Mouse (Mus musculus): ENCODE results near the gene Cfap99. TPM values are rescaled to one million over a fixed set of nuclear protein-coding genes. Genes with fewer than 3 reads are reported as not detected.

Cfap99 gene
- polyA plus RNA-seq, 1 experiment from 2014 or later, result 0.16 TPM

GRCm38 (mm10) chr5:34252967-34253519, 35.4 kb upstream of the Cfap99 start:
- no peak overlapping the region for H3K4me3 ChIP-seq (ENCODE audit: low read depth, low read length)
- no peak overlapping the region for H3K9ac ChIP-seq (ENCODE audit: low read depth, low read length)
- no peak overlapping the region for H3K4me2 ChIP-seq (ENCODE audit: low read length)
- H3K36me3 ChIP-seq (ENCODE audit: control insufficient read depth, insufficient read depth, low read length), result no peaks in the 10 kb centered on the region
- no peaks in the 10 kb centered on the region for H3K27me3 ChIP-seq (ENCODE audit: control insufficient read depth, insufficient read depth, low read depth, low read length)
- ATAC-seq, result no peak
- 55% methylated on average over 4 of the region's 4 CpGs for WGBS
- H3K27ac ChIP-seq (ENCODE audit: low read length), result peak overlapping the region; percentile 34; the same call in 1 of the 2 replicates
- peaks cover 22% of the 10 kb centered on the region for H3K4me1 ChIP-seq (ENCODE audit: control insufficient read depth, insufficient read depth, low read length)
- H3K9me3 ChIP-seq (replicated peaks; ENCODE audit: control insufficient read depth, low read length, poor library complexity, severe bottlenecking), result no peaks in the 10 kb centered on the region

- Histone ChIP-seq H3K4me2 (ENCODE audit: low read length) (no peak overlapping the region), H3K9me3 (replicated peaks; ENCODE audit: control insufficient read depth, low read length, poor library complexity, severe bottlenecking) (no peaks in the 10 kb centered on the region), H3K27me3 (ENCODE audit: control insufficient read depth, insufficient read depth, low read depth, low read length) (no peaks in the 10 kb centered on the region), H3K4me3 (ENCODE audit: low read depth, low read length) (no peak overlapping the region), H3K27ac (ENCODE audit: low read length) (no peak overlapping the region), H3K9ac (ENCODE audit: low read depth, low read length) (no peak overlapping the region), H3K4me1 (ENCODE audit: control insufficient read depth, insufficient read depth, low read length) (peaks cover 22% of the 10 kb centered on the region), H3K36me3 (ENCODE audit: control insufficient read depth, insufficient read depth, low read length) (no peaks in the 10 kb centered on the region)
- ATAC-seq, result no peak
- 79% methylated on average over 8 of the region's 8 CpGs for WGBS
Observed at GRCm38 (mm10) chr5:34254309-34254708, 34.1 kb upstream of the Cfap99 start.

- no peak overlapping the region for H3K4me2 ChIP-seq (ENCODE audit: low read length)
- H3K9ac ChIP-seq (ENCODE audit: low read depth, low read length), result no peak overlapping the region
- H3K36me3 ChIP-seq (ENCODE audit: control insufficient read depth, insufficient read depth, low read length), result no peaks in the 10 kb centered on the region
- no peaks in the 10 kb centered on the region for H3K27me3 ChIP-seq (ENCODE audit: control insufficient read depth, insufficient read depth, low read depth, low read length)
- H3K27ac ChIP-seq (ENCODE audit: low read length), result no peak overlapping the region
- peaks cover 19% of the 10 kb centered on the region for H3K4me1 ChIP-seq (ENCODE audit: control insufficient read depth, insufficient read depth, low read length)
- no peak overlapping the region for H3K4me3 ChIP-seq (ENCODE audit: low read depth, low read length)
- ATAC-seq, result no peak
- H3K9me3 ChIP-seq (replicated peaks; ENCODE audit: control insufficient read depth, low read length, poor library complexity, severe bottlenecking), result no peaks in the 10 kb centered on the region
- WGBS, result 88% methylated on average over 3 of the region's 3 CpGs
Observed at GRCm38 (mm10) chr5:34255189-34255588, 33.2 kb upstream of the Cfap99 start.

GRCm38 (mm10) chr5:34259172-34259816, 29.1 kb upstream of the Cfap99 start:
- 60% methylated on average over 3 of the region's 3 CpGs for WGBS
- Histone ChIP-seq H3K36me3 (ENCODE audit: control insufficient read depth, insufficient read depth, low read length) (no peaks in the 10 kb centered on the region), H3K9me3 (replicated peaks; ENCODE audit: control insufficient read depth, low read length, poor library complexity, severe bottlenecking) (no peaks in the 10 kb centered on the region), H3K4me1 (ENCODE audit: control insufficient read depth, insufficient read depth, low read length) (no peaks in the 10 kb centered on the region), H3K27me3 (ENCODE audit: control insufficient read depth, insufficient read depth, low read depth, low read length) (no peaks in the 10 kb centered on the region), H3K4me2 (ENCODE audit: low read length) (no peak overlapping the region), H3K4me3 (ENCODE audit: low read depth, low read length) (no peak overlapping the region), H3K9ac (ENCODE audit: low read depth, low read length) (no peak overlapping the region), H3K27ac (ENCODE audit: low read length) (no peak overlapping the region)
- no peak for ATAC-seq

- H3K4me2 ChIP-seq (ENCODE audit: low read length), result no peak overlapping the region
- H3K27ac ChIP-seq (ENCODE audit: low read length), result no peak overlapping the region
- H3K4me3 ChIP-seq (ENCODE audit: low read depth, low read length), result no peak overlapping the region
- H3K4me1 ChIP-seq (ENCODE audit: control insufficient read depth, insufficient read depth, low read length), result no peaks in the 10 kb centered on the region
- no peaks in the 10 kb centered on the region for H3K36me3 ChIP-seq (ENCODE audit: control insufficient read depth, insufficient read depth, low read length)
- 80% methylated on average over 4 of the region's 4 CpGs for WGBS
- no peaks in the 10 kb centered on the region for H3K27me3 ChIP-seq (ENCODE audit: control insufficient read depth, insufficient read depth, low read depth, low read length)
- no peak overlapping the region for H3K9ac ChIP-seq (ENCODE audit: low read depth, low read length)
- no peaks in the 10 kb centered on the region for H3K9me3 ChIP-seq (replicated peaks; ENCODE audit: control insufficient read depth, low read length, poor library complexity, severe bottlenecking)
- no peak for ATAC-seq
Observed at GRCm38 (mm10) chr5:34266065-34266464, 22.3 kb upstream of the Cfap99 start.

GRCm38 (mm10) chr5:34269197-34269920, 19.0 kb upstream of the Cfap99 start:
- Histone ChIP-seq H3K4me2 (ENCODE audit: low read length) (no peak overlapping the region), H3K27me3 (ENCODE audit: control insufficient read depth, insufficient read depth, low read depth, low read length) (no peaks in the 10 kb centered on the region), H3K4me3 (ENCODE audit: low read depth, low read length) (no peak overlapping the region), H3K9ac (ENCODE audit: low read depth, low read length) (no peak overlapping the region), H3K27ac (ENCODE audit: low read length) (no peak overlapping the region), H3K9me3 (replicated peaks; ENCODE audit: control insufficient read depth, low read length, poor library complexity, severe bottlenecking) (no peaks in the 10 kb centered on the region), H3K4me1 (ENCODE audit: control insufficient read depth, insufficient read depth, low read length) (no peaks in the 10 kb centered on the region), H3K36me3 (ENCODE audit: control insufficient read depth, insufficient read depth, low read length) (no peaks in the 10 kb centered on the region)
- no peak for ATAC-seq
- 87% methylated on average over 16 of the region's 16 CpGs for WGBS

- Histone ChIP-seq H3K9ac (ENCODE audit: low read depth, low read length) (no peak overlapping the region), H3K27ac (ENCODE audit: low read length) (no peak overlapping the region), H3K4me2 (ENCODE audit: low read length) (no peak overlapping the region), H3K36me3 (ENCODE audit: control insufficient read depth, insufficient read depth, low read length) (no peaks in the 10 kb centered on the region), H3K4me3 (ENCODE audit: low read depth, low read length) (no peak overlapping the region), H3K27me3 (ENCODE audit: control insufficient read depth, insufficient read depth, low read depth, low read length) (no peaks in the 10 kb centered on the region), H3K4me1 (ENCODE audit: control insufficient read depth, insufficient read depth, low read length) (no peaks in the 10 kb centered on the region), H3K9me3 (replicated peaks; ENCODE audit: control insufficient read depth, low read length, poor library complexity, severe bottlenecking) (no peaks in the 10 kb centered on the region)
- 73% methylated on average over 12 of the region's 12 CpGs for WGBS
- ATAC-seq, result no peak
Observed at GRCm38 (mm10) chr5:34269921-34270465, 18.4 kb upstream of the Cfap99 start.

GRCm38 (mm10) chr5:34271743-34272142, 16.7 kb upstream of the Cfap99 start:
- H3K9me3 ChIP-seq (replicated peaks; ENCODE audit: control insufficient read depth, low read length, poor library complexity, severe bottlenecking), result no peaks in the 10 kb centered on the region
- no peak overlapping the region for H3K4me3 ChIP-seq (ENCODE audit: low read depth, low read length)
- H3K4me1 ChIP-seq (ENCODE audit: control insufficient read depth, insufficient read depth, low read length), result no peaks in the 10 kb centered on the region
- H3K36me3 ChIP-seq (ENCODE audit: control insufficient read depth, insufficient read depth, low read length), result no peaks in the 10 kb centered on the region
- H3K27ac ChIP-seq (ENCODE audit: low read length), result no peak overlapping the region
- no peak overlapping the region for H3K4me2 ChIP-seq (ENCODE audit: low read length)
- no peaks in the 10 kb centered on the region for H3K27me3 ChIP-seq (ENCODE audit: control insufficient read depth, insufficient read depth, low read depth, low read length)
- H3K9ac ChIP-seq (ENCODE audit: low read depth, low read length), result no peak overlapping the region
- no peak for ATAC-seq
- WGBS, result 28% methylated on average over 4 of the region's 4 CpGs

GRCm38 (mm10) chr5:34273251-34273681, 15.1 kb upstream of the Cfap99 start:
- no peaks in the 10 kb centered on the region for H3K4me1 ChIP-seq (ENCODE audit: control insufficient read depth, insufficient read depth, low read length)
- H3K9me3 ChIP-seq (replicated peaks; ENCODE audit: control insufficient read depth, low read length, poor library complexity, severe bottlenecking), result no peaks in the 10 kb centered on the region
- 81% methylated on average over 5 of the region's 5 CpGs for WGBS
- ATAC-seq, result no peak
- no peak overlapping the region for H3K4me3 ChIP-seq (ENCODE audit: low read depth, low read length)
- no peaks in the 10 kb centered on the region for H3K27me3 ChIP-seq (ENCODE audit: control insufficient read depth, insufficient read depth, low read depth, low read length)
- H3K27ac ChIP-seq (ENCODE audit: low read length), result no peak overlapping the region
- H3K4me2 ChIP-seq (ENCODE audit: low read length), result no peak overlapping the region
- H3K9ac ChIP-seq (ENCODE audit: low read depth, low read length), result no peak overlapping the region
- no peaks in the 10 kb centered on the region for H3K36me3 ChIP-seq (ENCODE audit: control insufficient read depth, insufficient read depth, low read length)

Measured in midbrain, embryonic 16.5 days (tissue).